Mouse (Mus musculus) testis, adult 10 weeks (tissue): Measurements from ENCODE around the gene Apon. TPM values are rescaled to one million over a fixed set of nuclear protein-coding genes. Genes with fewer than 3 reads are reported as not detected.

Source experiments
- polyA plus RNA-seq: library from polyadenylated mRNA; stranded (reverse); fragments of 350-450 nt; fragmentation: Illumina TruSeq; extraction: RNeasy Lipid Tissue Mini Kit (QIAGEN cat#74804); gene quantifications from one replicate; pipeline ENCODE4 v1.2.3, GENCODE M21; 2014; ENCODE audit warnings: low read depth, low replicate concordance

The Apon gene
- polyA plus RNA-seq = not detected

DNA sequence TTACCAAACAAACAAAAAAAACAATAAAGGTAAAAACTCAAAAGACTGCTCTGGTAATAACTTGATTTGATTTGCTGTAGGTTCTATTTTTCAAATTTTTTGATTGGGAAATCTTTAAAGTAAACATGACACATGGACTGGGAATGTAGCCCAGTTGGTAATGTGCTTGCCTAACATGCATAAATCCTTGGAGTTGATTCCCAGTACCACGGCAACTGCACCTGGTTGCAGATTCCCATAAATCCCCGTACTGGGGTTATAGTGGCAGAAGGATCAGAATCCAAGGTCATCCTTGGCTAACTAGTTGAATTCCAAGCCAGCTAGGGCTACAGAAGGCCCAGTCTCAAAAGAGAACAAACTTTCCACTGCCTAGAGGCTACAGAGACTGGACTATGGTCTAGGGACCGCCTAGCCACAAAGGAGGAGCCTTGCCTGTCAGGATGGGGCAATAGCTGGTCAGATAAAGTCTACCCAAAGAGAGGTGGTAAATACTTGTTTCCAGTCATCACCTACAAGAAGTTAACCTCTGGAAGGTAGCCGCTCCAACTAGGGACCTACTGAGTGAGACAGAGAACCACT is at the start of gene Apon:
Gene Apon, plus strand, starts transcription at position 420 of the 579 bp plus-strand sequence.

DNA sequence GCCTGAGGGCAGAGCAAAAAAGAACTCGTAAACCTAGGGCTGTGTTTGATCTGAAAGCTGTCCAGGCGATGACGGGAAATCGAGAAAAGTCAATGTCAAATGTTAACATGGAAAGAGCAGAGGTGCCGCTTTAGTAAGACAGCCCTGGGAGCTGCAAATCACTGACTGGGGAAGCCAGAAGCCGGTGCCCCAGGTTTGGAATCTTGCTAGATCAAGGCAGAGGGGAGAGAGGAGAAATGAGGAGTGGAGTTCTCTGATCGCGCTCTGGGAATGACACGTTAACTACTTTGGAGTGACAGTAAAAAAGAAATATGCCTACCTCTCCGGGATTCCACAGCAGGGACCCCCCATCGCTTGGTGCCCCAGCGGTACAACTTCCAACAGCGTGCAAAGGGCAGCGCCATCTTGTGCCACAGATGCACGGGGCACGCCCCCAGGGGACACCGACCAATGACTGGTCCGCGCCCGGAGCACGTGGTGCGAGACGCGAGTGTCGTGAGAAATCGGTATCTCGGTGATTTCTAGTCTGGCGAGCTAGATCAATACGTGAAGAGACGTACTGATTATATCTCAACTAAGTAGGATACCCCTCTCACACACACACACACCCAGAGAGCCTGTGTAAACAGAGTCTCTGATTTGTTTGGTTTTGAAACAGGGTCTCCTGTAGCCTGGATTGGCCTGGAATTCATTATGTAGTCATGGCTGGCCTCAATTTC is 42.3 kb upstream of the Apon start, which contains the start of gene Spryd4:
Gene Spryd4, minus strand, starts transcription at position 418 of the 719 bp plus-strand sequence.

DNA sequence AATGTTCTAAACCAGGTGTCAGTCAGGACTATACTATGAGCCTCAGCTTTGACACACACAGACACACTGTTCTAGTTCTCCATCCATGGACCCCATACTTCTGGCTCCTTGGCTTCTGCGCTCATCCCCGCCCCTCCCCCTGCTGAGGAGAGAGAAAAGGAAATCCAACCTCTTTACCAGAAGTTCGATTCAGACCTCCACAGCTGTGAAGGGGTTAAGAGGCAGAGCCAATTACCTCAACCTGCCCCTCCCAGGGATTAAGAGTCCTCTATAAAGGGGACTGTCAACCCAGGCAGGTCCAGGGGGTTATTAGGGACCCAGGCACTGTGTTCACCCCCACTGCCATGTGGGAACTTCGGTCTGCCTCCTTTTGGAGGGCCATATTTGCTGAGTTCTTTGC is 28.4 kb upstream of the Apon start, which contains the start of gene Mip:
Gene Mip, plus strand, starts transcription at position 301 of the 400 bp plus-strand sequence.

DNA sequence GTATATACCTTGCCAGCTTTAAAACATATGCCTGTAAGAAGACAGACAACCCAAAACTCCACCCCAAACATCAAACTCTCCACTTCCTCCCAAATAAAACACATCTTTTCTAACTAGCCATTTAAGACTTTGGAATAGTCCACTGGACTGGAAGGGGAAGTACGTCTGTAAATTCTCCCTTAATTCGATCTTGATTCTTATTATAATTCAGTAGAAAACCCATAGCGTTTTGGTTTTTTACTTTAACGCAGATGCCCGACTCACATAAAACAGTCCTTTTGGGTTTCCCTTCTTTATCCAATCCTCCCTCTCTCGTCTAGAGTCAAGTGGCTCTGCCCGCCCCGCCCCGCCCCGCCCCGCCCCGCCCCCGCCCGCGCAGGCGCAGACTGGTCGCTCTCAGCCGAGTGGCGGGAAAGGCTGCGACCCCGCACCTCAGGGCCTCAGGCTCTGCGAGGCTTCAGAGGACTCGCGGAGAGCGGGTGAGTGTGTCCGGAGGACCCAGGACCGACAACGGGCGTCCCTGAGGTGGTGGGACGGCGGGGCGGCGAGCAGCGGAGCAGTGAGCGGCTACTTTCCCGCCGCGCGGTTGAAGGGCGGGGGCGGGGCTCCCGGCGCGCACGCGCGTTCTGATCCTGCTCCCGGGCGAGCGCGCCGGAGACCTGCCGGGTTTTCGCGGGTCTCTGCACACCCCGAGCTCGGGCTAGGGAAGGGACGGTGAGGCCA is 22.0 kb upstream of the Apon start, which contains the start of gene Timeless:
Gene Timeless, plus strand, starts transcription at position 369 of the 723 bp plus-strand sequence.

GRCm38 (mm10) chr10:128268371-128268770 is 14.5 kb downstream of the Apon start, which contains the start of gene Apof:
TSS of gene Apof (plus strand) at chr10:128268671.

DNA sequence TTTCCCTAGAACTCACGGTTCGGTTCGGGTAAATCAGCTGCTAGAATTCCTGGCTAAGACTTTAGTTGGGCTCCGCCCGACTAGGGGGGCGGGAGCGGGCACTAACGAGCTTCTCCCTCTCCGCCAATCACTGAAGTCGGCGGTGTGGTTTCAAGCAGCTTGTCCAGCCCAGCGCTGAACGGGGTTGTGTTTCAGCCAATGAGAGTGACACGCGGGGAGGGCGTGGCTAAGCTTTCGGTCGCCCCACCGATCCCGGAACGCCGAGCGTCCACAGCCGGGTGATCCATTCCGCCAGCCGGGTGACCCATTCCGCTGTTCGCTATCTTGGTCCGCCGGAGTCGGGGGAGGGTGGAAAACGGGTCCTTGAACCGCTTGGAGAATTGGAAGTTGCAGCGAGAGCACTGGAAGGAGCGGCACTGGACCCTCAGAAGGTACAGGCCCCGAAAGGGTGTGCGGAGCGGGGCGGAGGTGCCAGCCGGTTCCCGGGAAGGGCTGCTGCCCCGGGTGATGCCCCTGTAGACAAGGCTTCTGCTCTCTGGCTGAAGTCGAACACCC is 16.5 kb downstream of the Apon start, which contains the start of gene Stat2:
Gene Stat2, plus strand, starts transcription at position 273 of the 555 bp plus-strand sequence.

DNA sequence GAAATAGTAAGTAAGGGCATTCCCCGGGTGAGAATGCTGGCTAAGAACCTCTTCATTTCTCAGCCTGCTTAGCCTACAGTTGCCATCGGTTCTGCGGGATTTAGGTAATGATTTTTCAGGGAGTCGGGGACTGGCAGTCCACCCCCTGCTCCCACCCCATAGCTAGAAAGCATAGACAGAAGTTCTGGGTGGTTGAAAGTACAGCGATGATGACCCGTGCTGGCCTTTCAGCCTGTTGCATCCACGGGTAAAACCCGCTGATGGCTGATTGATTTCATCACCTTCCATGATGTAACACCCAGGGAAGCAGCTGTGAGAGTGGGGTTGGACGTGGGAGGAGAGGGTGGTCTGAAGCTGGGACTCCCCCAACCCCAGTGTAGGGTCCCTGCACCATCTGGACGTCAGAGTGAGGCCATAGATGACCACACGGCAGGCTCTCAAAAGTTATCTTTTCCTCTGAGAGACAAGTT is 44.8 kb downstream of the Apon start, which contains the start of gene Il23a:
Gene Il23a, minus strand, starts transcription at position 51 of the 470 bp plus-strand sequence.

DNA sequence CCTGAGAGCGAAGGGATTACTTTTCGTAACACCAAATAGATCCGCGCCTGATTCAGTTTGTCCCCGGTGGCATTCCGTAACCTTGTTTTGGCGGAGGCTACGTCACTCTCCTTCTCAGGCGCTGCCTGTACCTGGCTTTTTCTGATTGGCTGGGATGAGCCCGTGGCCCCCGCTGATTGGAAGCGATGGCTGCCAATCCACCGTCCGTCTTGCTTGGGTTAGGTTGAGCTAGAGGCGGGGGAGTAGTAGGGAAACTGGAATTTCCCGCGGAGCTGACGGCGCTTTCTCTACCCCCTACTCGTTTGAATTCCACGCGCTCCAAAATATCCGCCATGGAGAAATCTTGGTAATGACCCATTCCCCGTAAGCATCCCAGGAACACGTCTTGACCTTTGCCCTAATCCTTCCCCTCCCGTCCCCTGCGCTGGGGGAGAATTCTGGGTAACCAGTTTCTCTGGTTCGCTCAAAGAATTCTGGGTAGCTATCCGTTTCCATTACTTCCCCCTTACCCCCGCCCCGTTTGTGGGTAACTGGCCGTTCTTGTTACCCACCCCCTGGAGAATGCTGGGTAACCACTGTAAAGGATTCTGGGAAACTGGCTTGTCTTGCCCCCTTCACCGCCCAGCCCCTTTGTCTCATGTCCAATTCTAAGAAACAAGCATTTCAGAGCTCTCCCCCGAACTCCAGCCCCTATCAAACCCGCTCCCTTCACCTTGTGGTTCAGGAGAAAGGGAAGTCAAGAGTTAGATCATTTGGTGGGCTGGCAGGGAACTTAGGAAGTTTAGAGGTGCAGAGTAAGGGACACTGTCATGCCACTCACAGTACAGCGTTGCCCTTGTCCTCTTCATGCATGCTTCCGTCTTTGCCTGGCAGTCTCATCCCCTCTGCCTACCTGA is 49.5 kb downstream of the Apon start, which contains the start of gene Pan2:
Gene Pan2, plus strand, starts transcription at position 210 of the 896 bp plus-strand sequence.

Other genes with a start within 250 kb of the Apon start
- gene Hsd17b6, start 246.5 kb upstream of the Apon start, polyA plus RNA-seq = not detected
- 23.5 TPM for gene Prim1, start 238.9 kb upstream of the Apon start, polyA plus RNA-seq
- 988 TPM for gene Naca, start 218.5 kb upstream of the Apon start, polyA plus RNA-seq
- gene Ptges3, start 195.1 kb upstream of the Apon start, polyA plus RNA-seq = 541 TPM
- 333 TPM for gene Atp5b, start 170.8 kb upstream of the Apon start, polyA plus RNA-seq
- gene Baz2a, start 162.5 kb upstream of the Apon start, polyA plus RNA-seq = 58.1 TPM
- gene Rbms2, start 73.8 kb upstream of the Apon start, polyA plus RNA-seq = 5.9 TPM
- gene Gls2, start 59.6 kb upstream of the Apon start, polyA plus RNA-seq = 0.53 TPM
- gene Spryd4, start 42.3 kb upstream of the Apon start, polyA plus RNA-seq = 3.3 TPM
- gene Mip, start 28.3 kb upstream of the Apon start, polyA plus RNA-seq = not detected
- gene Timeless, start 22.0 kb upstream of the Apon start, polyA plus RNA-seq = 2.2 TPM
- gene Apof, start 14.6 kb downstream of the Apon start, polyA plus RNA-seq = 0.34 TPM
- gene Stat2, start 16.5 kb downstream of the Apon start, polyA plus RNA-seq = 1.8 TPM
- 0.36 TPM for gene Il23a, start 44.7 kb downstream of the Apon start, polyA plus RNA-seq
- gene Pan2, start 49.2 kb downstream of the Apon start, polyA plus RNA-seq = 10.8 TPM
- 7.6 TPM for gene Cnpy2, start 68.4 kb downstream of the Apon start, polyA plus RNA-seq
- gene Cs, start 83.6 kb downstream of the Apon start, polyA plus RNA-seq = 25.2 TPM
- gene Coq10a, start 114.9 kb downstream of the Apon start, polyA plus RNA-seq = 4.6 TPM
- gene Ankrd52, start 123.0 kb downstream of the Apon start, polyA plus RNA-seq = 2.2 TPM
- not detected for gene Slc39a5, start 147.1 kb downstream of the Apon start, polyA plus RNA-seq
- gene Nabp2, start 157.4 kb downstream of the Apon start, polyA plus RNA-seq = 9.7 TPM
- gene Rnf41, start 157.6 kb downstream of the Apon start, polyA plus RNA-seq = 9.4 TPM
- 96.4 TPM for gene Smarcc2, start 205.2 kb downstream of the Apon start, polyA plus RNA-seq
- gene Myl6, start 240.0 kb downstream of the Apon start, polyA plus RNA-seq = 20.5 TPM
- 0.71 TPM for gene Myl6b, start 244.6 kb downstream of the Apon start, polyA plus RNA-seq